Mouse (Mus musculus) cerebellum, adult 2 months (tissue): Measurements from ENCODE around the gene Pank4. TPM values are rescaled to one million over a fixed set of nuclear protein-coding genes. Genes with fewer than 3 reads are reported as not detected.

Experiments used
- DNase-seq, 2 experiments: peaks; one replicate each; pipeline ENCODE4 v3.0.0; 2021
- H3K27ac ChIP-seq: fragments of 200-500 bp; 2 replicates; pipeline ENCODE4 v1.5.1; 2012; ENCODE audit warnings: low read length, control low read depth, inconsistent platforms; ENCODE audit not compliant: insufficient read depth
- H3K27me3 ChIP-seq: fragments of 200-500 bp; 2 replicates; pipeline ENCODE4 v1.6.1; 2012; ENCODE audit warnings: inconsistent platforms, mild to moderate bottlenecking, low read length, moderate library complexity; ENCODE audit not compliant: control insufficient read depth, insufficient read depth
- H3K4me1 ChIP-seq: fragments of 200-500 bp; 2 replicates; pipeline ENCODE4 v1.6.1; 2011; ENCODE audit warnings: low read length; ENCODE audit not compliant: control insufficient read depth, insufficient read depth
- H3K4me3 ChIP-seq: fragments of 200-500 bp; replicated peaks from 2 replicates; pipeline ENCODE3; 2011; ENCODE audit warnings: mild to moderate bottlenecking, low read depth, low read length, control low read depth; ENCODE audit not compliant: insufficient read depth
- CTCF ChIP-seq: fragments of 200-500 bp; IDR thresholded peaks from 2 replicates; pipeline ENCODE4 v1.5.1; 2011; ENCODE audit warnings: low read depth, mild to moderate bottlenecking, control low read depth, low read length, moderate library complexity, borderline replicate concordance; ENCODE audit not compliant: insufficient read depth
- POLR2A ChIP-seq: fragments of 200-500 bp; IDR thresholded peaks from 2 replicates; pipeline ENCODE4 v1.6.1; 2011; ENCODE audit warnings: low read length, control low read depth, borderline replicate concordance; ENCODE audit not compliant: insufficient read depth
- WGBS: fragments of 180-500 bp; shearing (Covaris S2); methylation state at CpG from one replicate; pipeline ENCODE4 v1.1.7; 2018; 5-methylcytosine and 5-hydroxymethylcytosine counted together
- polyA plus RNA-seq: library from polyadenylated mRNA; depleted of rRNA; stranded (reverse); fragments of >200 nt; gene quantifications from 2 replicates; pipeline ENCODE4 v1.2.3, GENCODE M21; 2012

The Pank4 gene
- polyA plus RNA-seq, 1 experiment = 85.5 TPM

- DNase-seq = no peak
- H3K27ac ChIP-seq = no peak overlapping the region
- WGBS = 58% methylated on average over 8 of the region's 8 CpGs
Measured at GRCm38 (mm10) chr4:154936542-154937255, 27.2 kb upstream of the Pank4 start.

DNA sequence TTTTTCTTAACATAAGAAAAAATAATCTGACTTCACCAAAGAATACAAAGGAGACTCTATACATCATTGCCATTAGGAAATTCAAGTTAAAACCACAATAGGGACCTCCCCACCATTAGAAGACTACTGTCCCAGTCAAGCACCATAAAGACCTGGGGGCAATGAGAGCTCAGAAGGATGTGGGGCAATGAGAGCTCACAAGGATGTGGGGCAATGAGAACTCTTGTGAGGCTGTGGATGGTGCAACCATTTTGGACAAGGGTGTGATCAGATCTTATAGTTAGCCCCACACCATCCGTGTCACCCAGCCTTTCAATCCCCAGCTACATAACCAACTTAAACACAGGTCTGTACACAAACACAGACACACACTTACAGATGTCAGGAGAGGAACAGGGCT is 26.2 kb upstream of the Pank4 start:
- no peak for TF ChIP-seq POLR2A
- TF ChIP-seq CTCF = no peak
- WGBS = 80% methylated on average over 1 of the region's 1 CpGs
- no peak overlapping the region for H3K27ac ChIP-seq

More at GRCm38 (mm10) chr4:154936542-154937255, 27.2 kb upstream of the Pank4 start:
- TF ChIP-seq CTCF (no peak), POLR2A (no peak)
- Histone ChIP-seq H3K4me3 (no peak overlapping the region), H3K27me3 (no peaks in the 10 kb centered on the region), H3K4me1 (no peaks in the 10 kb centered on the region)

GRCm38 (mm10) chr4:154940156-154940555 is 23.8 kb upstream of the Pank4 start:
- TF ChIP-seq CTCF (no peak), POLR2A (no peak)
- Histone ChIP-seq H3K27ac (no peak overlapping the region), H3K4me1 (no peaks in the 10 kb centered on the region), H3K4me3 (no peak overlapping the region), H3K27me3 (no peaks in the 10 kb centered on the region)
- DNase-seq = no peak
- 87% methylated on average over 2 of the region's 2 CpGs for WGBS

More for the DNA sequence above, 26.2 kb upstream of the Pank4 start:
- H3K4me1 ChIP-seq = no peaks in the 10 kb centered on the region
- H3K4me3 ChIP-seq = no peak overlapping the region
- DNase-seq = no peak
- H3K27me3 ChIP-seq = no peaks in the 10 kb centered on the region

DNA sequence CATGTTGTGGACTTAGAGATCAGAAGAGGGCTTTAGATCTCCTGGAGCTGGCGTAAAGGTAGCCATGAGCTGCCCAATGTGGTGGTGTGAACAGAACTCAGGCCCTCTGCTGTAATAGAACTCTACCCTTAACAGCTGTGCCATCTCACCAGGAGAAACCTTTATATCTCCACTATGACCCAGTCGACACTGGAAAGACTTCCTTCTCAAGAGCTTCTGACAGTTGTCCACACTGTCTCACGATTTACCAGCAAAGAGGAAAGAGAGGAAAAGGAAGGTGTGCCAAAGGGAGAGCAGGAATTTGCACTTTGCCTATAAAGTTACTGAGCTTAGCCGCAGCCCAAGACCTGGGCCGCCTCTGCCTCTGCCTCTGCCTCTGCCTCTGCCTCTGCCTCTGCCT is 22.1 kb upstream of the Pank4 start:
- no peak overlapping the region for H3K4me3 ChIP-seq
- H3K4me1 ChIP-seq = peaks cover 6% of the 10 kb centered on the region; the same call in 1 of the 2 replicates
- no peaks in the 10 kb centered on the region for H3K27me3 ChIP-seq
- WGBS = 92% methylated on average over 5 of the region's 5 CpGs
- H3K27ac ChIP-seq = no peak overlapping the region
- TF ChIP-seq CTCF (no peak), POLR2A (no peak)
- DNase-seq = no peak

DNA sequence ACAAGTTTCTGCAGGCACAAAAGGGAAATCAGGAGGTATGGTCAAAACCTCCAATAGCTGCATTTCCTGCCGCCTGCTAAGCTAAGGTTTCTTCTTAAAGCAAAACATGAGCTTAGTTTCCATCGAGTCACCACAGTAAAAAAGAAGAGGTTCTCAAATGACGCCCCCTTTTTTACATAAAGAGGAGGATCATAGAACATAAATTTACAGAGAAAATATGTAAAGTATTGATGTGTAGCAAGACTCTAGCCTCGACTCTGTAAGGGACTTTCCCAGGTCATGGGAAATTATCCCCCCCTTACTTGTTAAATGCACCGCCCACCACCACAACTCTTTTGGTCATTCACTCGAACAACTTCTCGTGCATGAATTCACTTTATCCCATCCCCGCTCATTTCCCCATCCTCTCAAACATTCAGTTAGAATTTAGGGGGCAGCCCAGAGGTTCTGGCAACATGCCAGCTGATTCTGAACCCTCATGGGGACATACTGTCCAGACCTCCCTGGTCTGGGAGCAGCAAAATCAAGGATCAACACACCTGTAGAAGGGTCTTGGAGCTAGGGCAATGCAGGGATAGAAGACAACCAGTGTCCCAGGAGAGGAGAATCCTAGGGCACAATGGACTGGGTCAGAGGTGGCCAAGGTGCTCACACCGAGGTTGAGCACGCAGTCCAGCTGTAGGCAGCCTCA is 21.1 kb upstream of the Pank4 start:
- H3K4me1 ChIP-seq = peaks cover 6% of the 10 kb centered on the region; the same call in 1 of the 2 replicates
- no peak overlapping the region for H3K4me3 ChIP-seq
- WGBS = 86% methylated on average over 10 of the region's 10 CpGs
- TF ChIP-seq CTCF (no peak), POLR2A (no peak)
- no peak for DNase-seq
- H3K27ac ChIP-seq = no peak overlapping the region
- H3K27me3 ChIP-seq = no peaks in the 10 kb centered on the region

DNA sequence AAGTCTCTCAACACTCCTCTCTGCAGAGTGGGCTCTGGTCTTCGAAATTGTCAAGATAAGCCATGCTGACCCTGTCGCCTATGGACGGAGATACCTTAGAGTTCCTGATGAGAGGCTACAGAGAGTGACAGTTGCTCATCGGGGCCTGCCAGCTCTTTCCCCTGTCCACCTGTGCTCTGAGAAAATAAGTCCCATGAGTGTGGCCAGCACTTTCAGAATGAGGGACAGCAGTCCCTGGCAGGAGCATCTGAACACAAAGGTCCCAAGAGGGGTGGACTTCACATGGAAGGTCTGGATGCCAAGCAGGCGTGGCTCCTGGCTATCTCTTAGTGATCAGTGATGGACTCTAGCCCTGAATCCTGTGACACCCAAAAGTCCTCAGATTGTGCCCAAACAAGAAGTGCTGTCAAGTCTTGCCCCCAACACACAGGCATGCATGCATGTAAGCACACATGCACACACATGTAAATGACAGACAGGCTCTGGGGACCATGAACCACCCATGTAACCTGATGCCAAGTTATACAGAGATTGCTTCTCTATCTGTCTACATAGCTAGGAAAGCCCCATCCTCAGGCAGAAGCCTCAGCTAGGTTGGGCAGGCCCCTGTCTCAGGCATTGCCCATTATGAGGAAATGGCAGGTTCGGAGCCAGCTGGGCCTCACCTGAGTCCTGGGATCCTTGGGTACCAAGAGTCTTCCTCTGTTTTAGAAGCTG is 20.4 kb upstream of the Pank4 start:
- no peak for TF ChIP-seq POLR2A
- Histone ChIP-seq H3K27me3 (no peaks in the 10 kb centered on the region), H3K4me3 (no peak overlapping the region), H3K4me1 (peaks cover 6% of the 10 kb centered on the region; the same call in 1 of the 2 replicates), H3K27ac (no peak overlapping the region)
- no peak for DNase-seq
- 74% methylated on average over 6 of the region's 6 CpGs for WGBS

DNA sequence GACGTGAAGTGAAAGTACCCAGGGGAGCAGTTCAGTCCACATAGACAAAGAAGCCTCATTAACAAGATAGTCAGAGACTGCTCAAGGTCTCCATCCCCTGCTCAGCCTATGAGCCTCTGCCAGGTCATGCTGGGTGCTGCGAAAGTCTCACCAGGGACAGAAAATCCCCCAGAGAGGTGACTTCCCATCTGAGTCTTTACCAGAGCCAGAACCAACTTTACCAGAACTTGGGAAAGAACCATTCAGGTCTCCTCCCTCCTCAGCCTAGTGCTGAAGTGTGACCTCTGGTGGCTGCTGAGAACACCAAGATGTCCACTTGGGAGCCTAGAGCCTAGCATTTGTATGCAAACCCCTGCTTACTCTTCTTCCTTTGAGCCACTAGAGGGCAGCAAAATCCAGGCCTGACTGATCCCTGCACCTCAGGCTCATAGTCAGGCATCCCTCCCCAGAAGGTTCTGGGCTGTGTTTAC is 19.8 kb upstream of the Pank4 start:
- Histone ChIP-seq H3K27ac (no peak overlapping the region), H3K4me3 (no peak overlapping the region), H3K27me3 (no peaks in the 10 kb centered on the region), H3K4me1 (peaks cover 6% of the 10 kb centered on the region; the same call in 1 of the 2 replicates)
- DNase-seq = peak; percentile 78 to 88
- 10% methylated on average over 2 of the region's 2 CpGs for WGBS
- TF ChIP-seq POLR2A = no peak
- TF ChIP-seq CTCF = peak; percentile 95

GRCm38 (mm10) chr4:154946319-154946718 is 17.6 kb upstream of the Pank4 start:
- H3K27me3 ChIP-seq = no peaks in the 10 kb centered on the region; the same call in 1 of the 2 replicates
- TF ChIP-seq CTCF = no peak
- TF ChIP-seq POLR2A = peak; percentile 39; the same call in 1 of the 2 replicates
- H3K4me1 ChIP-seq = peaks cover 6% of the 10 kb centered on the region; the same call in 1 of the 2 replicates
- peak overlapping the region; percentile 44 for H3K4me3 ChIP-seq
- H3K27ac ChIP-seq = no peak overlapping the region
- DNase-seq = peak; percentile 65 to 75
- 20% methylated on average over 8 of the region's 8 CpGs for WGBS
